Mouse (Mus musculus) ES-E14 (cell line): ENCODE data around the gene Cryge.

Experiments
- CHD2 ChIP-seq: IDR thresholded peaks from 2 replicates; pipeline ENCODE4 v1.6.1; 2014; ENCODE audit warnings: mild to moderate bottlenecking, low read depth, low read length, inconsistent platforms
- MAFK ChIP-seq: IDR thresholded peaks from 2 replicates; pipeline ENCODE4 v1.6.1; 2014; ENCODE audit warnings: mild to moderate bottlenecking, low read depth, low read length, inconsistent platforms; ENCODE audit not compliant: insufficient read depth
- ZNF384 ChIP-seq: IDR thresholded peaks from 2 replicates; pipeline ENCODE4 v1.6.1; 2012; ENCODE audit warnings: low read depth, low read length, inconsistent platforms

GRCm38 (mm10) chr1:65088567-65089356, 37.8 kb upstream of the Cryge start:
- TF ChIP-seq CHD2 (no peak), ZNF384 (no peak), MAFK (no peak)
